Mouse (Mus musculus) myocyte (in vitro differentiated cells): ENCODE results near the gene Hmcn2. TPM values are rescaled to one million over a fixed set of nuclear protein-coding genes. Genes with fewer than 3 reads are reported as not detected.

ENCODE experiments used
- H3K27me3 ChIP-seq: one replicate; pipeline ENCODE4 v1.6.1; 2011; ENCODE audit not compliant: control insufficient read depth, insufficient read depth, insufficient read length
- H3K36me3 ChIP-seq: one replicate; pipeline ENCODE4 v1.6.1; 2011; ENCODE audit not compliant: control insufficient read depth, insufficient read depth
- H3K4me2 ChIP-seq: one replicate; pipeline ENCODE4 v1.6.1; 2011; ENCODE audit warnings: low read depth, control low read depth
- H3K4me3 ChIP-seq: one replicate; pipeline ENCODE4 v1.5.1; 2011; ENCODE audit warnings: mild to moderate bottlenecking, control low read depth, moderate library complexity
- H3K79me2 ChIP-seq: one replicate; pipeline ENCODE4 v1.6.1; 2011; ENCODE audit not compliant: control insufficient read depth, insufficient read depth
- H3ac ChIP-seq: one replicate; pipeline ENCODE4 v1.6.1; 2011; ENCODE audit not compliant: control insufficient read depth, insufficient read length
- CEBPB ChIP-seq: IDR thresholded peaks from 2 replicates; pipeline ENCODE4 v1.6.1; 2011; ENCODE audit warnings: mild to moderate bottlenecking, moderate library complexity; ENCODE audit not compliant: poor library complexity, insufficient read depth, severe bottlenecking
- E2F4 ChIP-seq: IDR thresholded peaks from one replicate; pipeline ENCODE4 v1.6.1; 2011; ENCODE audit warnings: mild to moderate bottlenecking, control low read depth, moderate library complexity; ENCODE audit not compliant: insufficient read depth
- MAX ChIP-seq: IDR thresholded peaks from one replicate; pipeline ENCODE4 v1.6.1; 2011; ENCODE audit warnings: low read depth, mild to moderate bottlenecking, control low read depth
- MYOD1 ChIP-seq, 3 experiments: IDR thresholded peaks; one replicate each; pipeline ENCODE4 v1.6.1; 2011; ENCODE audit warnings: control low read depth in 2 of 3, low read depth in 2 of 3, mild to moderate bottlenecking in 2 of 3, moderate library complexity in 1 of 3; ENCODE audit not compliant: insufficient read length in 2 of 3, control insufficient read depth in 1 of 3
- MYOG ChIP-seq, 3 experiments: IDR thresholded peaks; one replicate each; pipeline ENCODE4 v1.6.1; 2011; ENCODE audit warnings: control low read depth in 2 of 3, low read depth in 2 of 3, mild to moderate bottlenecking in 2 of 3; ENCODE audit not compliant: insufficient read length in 2 of 3, control insufficient read depth in 1 of 3, insufficient read depth in 1 of 3
- POLR2A ChIP-seq: IDR thresholded peaks from one replicate; pipeline ENCODE4 v1.6.1; 2011; ENCODE audit warnings: low read depth, mild to moderate bottlenecking, control low read depth, moderate library complexity; ENCODE audit not compliant: insufficient read length
- POLR2AphosphoS2 ChIP-seq: IDR thresholded peaks from one replicate; pipeline ENCODE4 v1.6.1; 2011; ENCODE audit warnings: low read depth, control low read depth; ENCODE audit not compliant: insufficient read length
- REST ChIP-seq: IDR thresholded peaks from one replicate; pipeline ENCODE4 v1.6.1; 2011; ENCODE audit warnings: mild to moderate bottlenecking, control low read depth, moderate library complexity; ENCODE audit not compliant: insufficient read depth, insufficient read length
- SRF ChIP-seq: IDR thresholded peaks from one replicate; pipeline ENCODE4 v1.6.1; 2011; ENCODE audit warnings: low read depth; ENCODE audit not compliant: control insufficient read depth, insufficient read length
- TCF12 ChIP-seq: IDR thresholded peaks from one replicate; pipeline ENCODE4 v1.6.1; 2011; ENCODE audit warnings: mild to moderate bottlenecking, control low read depth; ENCODE audit not compliant: poor library complexity, insufficient read depth, severe bottlenecking
- TCF3 ChIP-seq: IDR thresholded peaks from one replicate; pipeline ENCODE4 v1.6.1; 2011; ENCODE audit warnings: low read depth, control low read depth; ENCODE audit not compliant: insufficient read length
- USF1 ChIP-seq: IDR thresholded peaks from one replicate; pipeline ENCODE4 v1.6.1; 2011; ENCODE audit warnings: low read depth, mild to moderate bottlenecking, control low read depth, moderate library complexity
- polyA plus RNA-seq: library from polyadenylated mRNA; unstranded; fragments of >200 nt; fragmentation: generic; extraction: Trizol; gene quantifications from one replicate; pipeline ENCODE4 v1.2.1, GENCODE M21; 2012; ENCODE audit warnings: missing spikeins

The Hmcn2 gene
- polyA plus RNA-seq, 1 experiment = 2.6 TPM

GRCm38 (mm10) chr2:31270470-31270869, 43.7 kb upstream of the Hmcn2 start:
- Histone ChIP-seq H3K4me2 (no peak overlapping the region), H3ac (no peak overlapping the region), H3K4me3 (no peak overlapping the region), H3K27me3 (no peaks in the 10 kb centered on the region), H3K36me3 (no peaks in the 10 kb centered on the region), H3K79me2 (peaks cover 30% of the 10 kb centered on the region)
- TF ChIP-seq POLR2AphosphoS2 = no peak
- no peak for TF ChIP-seq USF1
- TF ChIP-seq POLR2A = no peak
- TF ChIP-seq TCF12 = no peak
- no peak for TF ChIP-seq MYOG (IDR thresholded peaks at IDR 0.05; ENCODE audit: control insufficient read depth in 1 of 3, insufficient read depth in 1 of 3, insufficient read length in 2 of 3, low read depth in 2 of 3)
- no peak for TF ChIP-seq E2F4
- TF ChIP-seq REST = no peak
- no peak for TF ChIP-seq CEBPB
- no peak for TF ChIP-seq TCF3
- TF ChIP-seq MAX = no peak
- no peak for TF ChIP-seq MYOD1 (IDR thresholded peaks at IDR 0.05; ENCODE audit: control insufficient read depth in 1 of 3, insufficient read length in 2 of 3, low read depth in 2 of 3)

GRCm38 (mm10) chr2:31271071-31271470, 43.1 kb upstream of the Hmcn2 start:
- Histone ChIP-seq H3K4me3 (no peak overlapping the region), H3ac (no peak overlapping the region), H3K79me2 (peaks cover 24% of the 10 kb centered on the region), H3K4me2 (no peak overlapping the region), H3K27me3 (no peaks in the 10 kb centered on the region), H3K36me3 (peaks cover 3% of the 10 kb centered on the region)
- no peak for TF ChIP-seq TCF3
- TF ChIP-seq CEBPB = no peak
- no peak for TF ChIP-seq POLR2AphosphoS2
- TF ChIP-seq POLR2A = no peak
- TF ChIP-seq MAX = no peak
- no peak for TF ChIP-seq SRF
- no peak for TF ChIP-seq USF1
- no peak for TF ChIP-seq TCF12
- TF ChIP-seq MYOD1 (IDR thresholded peaks at IDR 0.05; ENCODE audit: control insufficient read depth in 1 of 3, insufficient read length in 2 of 3, low read depth in 2 of 3) = no peak
- no peak for TF ChIP-seq MYOG (IDR thresholded peaks at IDR 0.05; ENCODE audit: control insufficient read depth in 1 of 3, insufficient read depth in 1 of 3, insufficient read length in 2 of 3, low read depth in 2 of 3)
- no peak for TF ChIP-seq E2F4
- TF ChIP-seq REST = no peak

- no peak for TF ChIP-seq REST
- H3K79me2 ChIP-seq = no peaks in the 10 kb centered on the region
- no peak overlapping the region for H3K4me3 ChIP-seq
- H3K4me2 ChIP-seq = no peak overlapping the region
- no peaks in the 10 kb centered on the region for H3K27me3 ChIP-seq
- H3K36me3 ChIP-seq = peaks cover 8% of the 10 kb centered on the region
- H3ac ChIP-seq = no peak overlapping the region
Measured at GRCm38 (mm10) chr2:31274993-31275392, 39.2 kb upstream of the Hmcn2 start.

- no peaks in the 10 kb centered on the region for H3K79me2 ChIP-seq
- peaks cover 17% of the 10 kb centered on the region for H3K36me3 ChIP-seq
- no peak overlapping the region for H3ac ChIP-seq
- no peak overlapping the region for H3K4me2 ChIP-seq
- TF ChIP-seq SRF (no peak), MYOD1 (IDR thresholded peaks at IDR 0.05; ENCODE audit: control insufficient read depth in 1 of 3, insufficient read length in 2 of 3, low read depth in 2 of 3) (no peak), E2F4 (no peak), POLR2A (no peak), TCF3 (no peak), REST (no peak), POLR2AphosphoS2 (no peak)
- no peaks in the 10 kb centered on the region for H3K27me3 ChIP-seq
- H3K4me3 ChIP-seq = no peak overlapping the region
Measured at GRCm38 (mm10) chr2:31277810-31278209, 36.4 kb upstream of the Hmcn2 start.

GRCm38 (mm10) chr2:31278483-31278882, 35.7 kb upstream of the Hmcn2 start:
- Histone ChIP-seq H3K27me3 (no peaks in the 10 kb centered on the region), H3K4me2 (no peak overlapping the region), H3K36me3 (peaks cover 17% of the 10 kb centered on the region), H3ac (no peak overlapping the region), H3K79me2 (no peaks in the 10 kb centered on the region), H3K4me3 (no peak overlapping the region)
- no peak for TF ChIP-seq POLR2AphosphoS2
- TF ChIP-seq TCF3 = no peak
- TF ChIP-seq MYOD1 (IDR thresholded peaks at IDR 0.05; ENCODE audit: control insufficient read depth in 1 of 3, insufficient read length in 2 of 3, low read depth in 2 of 3) = no peak
- TF ChIP-seq MYOG (IDR thresholded peaks at IDR 0.05; ENCODE audit: control insufficient read depth in 1 of 3, insufficient read depth in 1 of 3, insufficient read length in 2 of 3, low read depth in 2 of 3) = no peak
- TF ChIP-seq CEBPB = no peak
- no peak for TF ChIP-seq USF1
- no peak for TF ChIP-seq TCF12
- TF ChIP-seq E2F4 = no peak
- no peak for TF ChIP-seq MAX
- TF ChIP-seq POLR2A = no peak
- TF ChIP-seq SRF = no peak
- no peak for TF ChIP-seq REST
